Mouse (Mus musculus) heart, adult 9 months (tissue): ENCODE data around the gene Tmc7.

Experiments
- DNase-seq, 2 experiments: peaks; one replicate each; pipeline ENCODE4 v3.0.0; 2022; ENCODE audit warnings: low spot score in 2 of 2

Gene Tmc7

DNA sequence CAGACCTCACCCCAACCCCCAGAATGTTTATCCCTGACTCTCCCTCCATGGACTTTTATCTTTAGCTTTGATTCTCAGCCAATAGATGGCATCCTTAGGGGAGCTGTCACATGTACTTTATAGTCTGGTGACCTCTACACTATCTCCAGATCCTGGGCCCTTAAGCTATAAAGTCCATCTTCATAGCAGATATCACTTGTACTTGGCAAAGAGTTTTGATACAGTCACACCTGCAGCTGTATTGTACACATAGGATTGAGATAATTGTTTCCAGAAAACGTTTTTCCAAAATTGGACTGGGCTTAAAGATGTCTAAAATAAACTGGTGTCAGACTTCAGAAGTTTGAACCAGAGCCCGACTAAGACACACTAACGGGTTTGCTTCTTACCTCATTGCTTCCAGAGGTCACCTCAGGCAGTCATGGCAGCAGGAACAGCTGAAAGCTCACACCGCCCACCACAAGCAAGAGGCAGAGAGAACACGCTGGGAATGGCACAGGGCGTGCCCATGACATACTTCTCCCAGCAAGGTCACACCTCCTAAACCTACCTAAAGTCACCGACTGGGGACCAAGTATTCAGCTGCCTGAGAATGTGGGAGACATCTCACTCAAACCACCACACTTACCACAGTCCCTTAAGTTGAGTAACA, 84.6 kb downstream of the Tmc7 start:
- no peak for DNase-seq

DNA sequence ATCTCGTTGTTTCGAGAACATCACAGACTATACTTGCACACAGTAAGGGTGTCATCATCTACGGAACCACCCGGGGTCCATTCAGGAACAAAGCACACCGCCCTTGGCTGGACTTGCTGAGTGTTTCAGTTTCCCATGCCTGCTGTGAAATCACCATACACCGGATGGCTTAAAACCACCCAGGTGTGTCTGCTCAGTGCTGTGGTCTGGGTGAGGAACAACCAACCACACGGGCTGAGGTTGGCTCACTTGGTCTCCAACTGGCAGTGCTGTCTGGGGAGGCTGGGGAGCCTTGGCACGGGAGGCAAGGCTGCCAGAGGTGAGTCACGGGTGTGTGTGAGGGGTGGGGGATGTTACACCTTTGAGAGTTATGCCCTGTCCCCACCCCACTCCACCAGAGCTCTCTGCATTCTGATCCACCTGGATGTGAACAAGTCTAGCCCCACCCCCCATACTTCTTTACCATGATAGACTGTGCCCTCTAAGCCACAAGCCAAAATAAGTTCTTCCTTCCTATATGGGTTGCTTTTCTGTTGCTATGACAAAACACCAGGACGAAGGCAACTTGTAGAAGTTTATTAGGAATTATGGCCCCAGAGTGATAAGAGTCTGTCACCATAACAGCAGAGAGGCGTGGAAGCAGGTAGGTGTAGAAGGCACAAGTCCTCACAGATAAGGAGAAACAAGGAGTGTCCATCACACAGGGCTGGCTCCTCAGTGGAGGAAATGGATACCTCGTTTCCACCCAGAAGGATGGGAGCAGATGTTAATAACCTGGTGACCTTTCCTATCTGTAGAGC, 85.4 kb downstream of the Tmc7 start:
- no peak for DNase-seq

DNA sequence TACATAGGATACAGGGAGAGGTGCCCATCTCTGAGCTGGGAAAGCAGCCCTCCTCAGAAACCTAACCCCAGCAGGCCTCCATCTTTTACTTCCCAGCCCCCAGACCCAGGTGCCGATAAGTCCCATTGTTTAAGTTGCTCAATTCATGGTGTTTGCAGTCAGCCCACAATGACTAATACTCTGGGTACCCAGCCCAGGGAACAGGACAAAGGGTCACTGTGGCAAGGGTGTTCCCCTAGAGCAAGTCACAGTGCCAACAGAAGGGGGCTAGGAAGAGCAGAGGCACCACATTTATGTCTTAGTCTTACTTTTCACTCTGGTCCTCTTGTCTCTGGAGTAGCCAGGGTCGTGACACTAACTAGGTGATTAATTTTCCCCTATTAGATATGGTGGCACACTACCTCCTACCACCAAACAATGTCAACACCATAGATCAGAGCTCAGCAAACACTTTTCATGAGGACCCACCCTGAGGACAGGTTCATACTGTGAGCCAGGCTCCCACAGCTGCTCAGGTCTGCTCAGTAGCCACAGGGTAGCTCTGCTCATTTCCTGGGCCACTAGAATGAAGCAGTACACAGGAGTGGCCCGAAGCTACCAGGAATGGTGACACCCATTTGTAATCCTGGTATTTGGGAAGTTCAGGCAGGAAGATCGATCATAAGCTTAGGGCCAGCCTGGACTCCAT, 89.5 kb downstream of the Tmc7 start:
- DNase-seq: no peak

DNA sequence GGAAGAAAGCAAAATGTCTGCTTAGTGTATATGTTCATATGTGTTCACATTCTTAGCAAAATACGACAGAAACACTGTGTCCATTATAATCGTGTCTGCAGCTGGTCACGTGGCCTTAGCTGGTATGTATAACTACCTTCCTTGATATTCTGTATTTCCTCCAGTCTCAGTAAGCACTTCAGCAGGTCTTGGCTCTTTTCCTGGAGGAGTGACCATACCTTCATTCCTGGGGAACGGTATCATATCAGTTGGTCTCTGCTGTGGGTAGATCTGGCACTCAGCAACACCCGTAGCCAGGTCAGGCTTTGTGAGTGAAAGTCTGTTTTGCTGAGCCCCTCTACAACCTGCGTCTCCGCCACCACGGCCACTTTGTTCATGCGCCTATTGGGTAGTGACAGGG, 90.6 kb downstream of the Tmc7 start:
- no peak for DNase-seq

DNA sequence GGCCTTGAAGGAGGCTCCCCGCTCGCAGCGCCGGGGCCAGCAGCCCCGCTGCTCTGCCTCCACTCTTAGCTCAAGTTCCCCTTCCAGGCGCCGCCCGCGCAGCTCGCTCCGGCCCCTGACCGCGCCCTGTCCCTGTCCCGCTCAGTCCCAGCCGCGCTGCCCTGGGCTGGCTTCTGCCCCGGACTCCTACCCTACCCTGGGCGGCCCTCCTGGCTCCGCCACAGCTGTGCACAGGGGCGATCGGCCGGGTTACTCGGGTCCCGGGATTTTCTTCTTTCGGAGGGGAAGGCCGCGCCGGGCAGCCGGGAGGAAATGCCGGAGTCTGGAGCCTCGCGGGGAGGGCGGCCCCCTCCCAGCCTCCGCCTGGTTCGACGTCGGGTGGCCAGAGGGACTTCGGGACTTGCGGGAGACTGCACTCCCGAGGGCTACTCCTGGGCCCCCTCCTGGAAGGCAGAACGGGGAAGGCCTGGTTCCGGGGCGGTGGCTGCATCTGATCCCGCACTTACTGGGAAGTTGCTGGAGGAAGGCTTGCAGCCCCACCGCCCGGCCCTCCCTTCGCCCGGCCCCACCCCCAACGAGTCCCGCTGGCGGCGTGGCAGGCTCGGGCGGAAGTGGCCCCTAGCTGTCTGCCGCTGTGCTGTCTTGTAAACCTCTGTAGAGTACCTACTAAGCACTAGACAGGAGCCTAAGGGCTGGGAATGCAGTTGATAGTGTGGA, 92.9 kb downstream of the Tmc7 start, which contains the start of gene Itpripl2:
TSS of gene Itpripl2 (minus strand) at position 545 of the 717 bp plus-strand sequence.
- DNase-seq: peak; percentile 90 to 93

DNA sequence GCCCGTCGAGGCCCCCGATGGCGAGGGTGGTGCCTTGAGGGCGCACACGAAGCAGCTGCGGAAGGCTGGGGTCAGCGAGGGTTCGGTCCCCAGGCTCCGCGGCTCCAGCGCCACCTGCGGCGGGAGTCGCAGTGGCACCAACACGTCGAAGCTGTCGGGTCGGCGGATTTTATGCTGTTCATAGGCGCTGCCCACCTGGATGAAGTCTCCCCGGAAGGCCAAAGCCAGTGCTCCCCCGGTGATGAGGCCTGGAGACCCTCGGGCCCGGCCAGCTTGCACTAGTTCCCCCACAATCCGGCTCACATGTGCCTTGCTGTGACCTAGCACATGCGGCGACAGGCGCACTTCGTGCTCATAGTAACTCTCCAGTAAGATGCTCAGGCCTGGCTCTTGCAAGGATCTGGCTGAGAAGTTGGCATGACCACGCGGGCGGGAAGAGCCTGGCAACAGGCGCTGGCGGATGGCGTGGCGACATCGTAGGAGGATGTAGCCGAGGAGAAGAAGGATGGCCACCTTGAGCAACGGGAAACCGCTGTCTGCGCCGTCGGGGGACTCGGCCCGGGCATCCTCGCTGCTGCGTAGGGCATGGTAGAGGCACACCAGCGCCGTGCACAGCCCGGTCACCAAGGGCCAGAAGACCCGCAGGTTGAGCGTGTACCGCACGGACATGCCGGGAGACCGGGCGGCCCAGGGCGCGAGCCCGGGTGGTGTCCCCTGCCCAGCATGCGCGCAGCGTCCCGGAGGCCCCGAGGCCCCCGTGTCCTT, 93.7 kb downstream of the Tmc7 start:
- peak in 1 of 2 experiments; percentile 25 for DNase-seq

DNA sequence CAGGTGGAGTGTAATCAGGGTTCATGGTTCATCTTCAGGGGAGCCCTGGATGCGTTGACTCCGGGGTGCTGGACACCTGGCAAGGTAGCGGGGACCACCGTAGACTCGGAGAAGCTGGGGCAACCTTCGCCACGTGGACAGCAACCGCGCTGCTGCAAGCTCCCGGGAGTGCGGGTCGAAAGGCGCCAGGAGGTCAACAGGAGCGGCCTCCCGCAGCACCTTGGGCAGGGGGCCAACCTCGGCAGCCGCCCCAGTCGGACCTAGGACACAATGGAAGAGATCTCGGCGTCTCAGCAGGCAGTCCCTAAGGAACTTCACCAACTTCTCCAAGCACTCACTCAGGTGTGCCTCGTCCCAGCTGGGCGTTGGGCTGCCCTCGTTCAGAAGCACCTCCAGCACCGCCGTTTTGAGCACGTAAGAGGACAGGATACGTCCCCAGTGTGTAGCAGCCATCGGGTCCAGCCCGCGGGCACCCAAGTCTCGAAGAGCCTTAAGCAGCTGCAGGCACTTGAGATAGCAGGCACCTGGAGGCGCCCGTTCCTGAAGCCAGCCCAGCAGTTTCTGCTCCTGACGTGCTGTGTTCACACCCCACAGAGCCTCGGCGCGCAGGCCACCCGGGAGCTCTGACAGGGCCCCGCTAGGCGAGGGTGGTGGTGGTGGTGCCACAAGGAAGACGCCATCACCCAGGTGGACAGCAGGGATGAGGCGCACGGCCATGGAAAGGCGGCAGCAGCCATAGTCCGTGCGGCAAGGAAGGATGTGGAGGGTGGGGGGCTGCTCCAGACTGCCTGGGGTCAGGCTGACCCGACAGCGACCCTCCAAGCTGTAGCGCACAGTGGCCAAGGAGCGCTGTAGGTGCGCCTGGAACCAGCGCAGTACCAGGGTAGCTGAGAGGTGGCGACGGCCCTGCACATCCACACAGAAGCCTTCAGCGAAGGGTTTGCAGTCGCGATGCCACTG, 94.5 kb downstream of the Tmc7 start:
- DNase-seq: no peak

DNA sequence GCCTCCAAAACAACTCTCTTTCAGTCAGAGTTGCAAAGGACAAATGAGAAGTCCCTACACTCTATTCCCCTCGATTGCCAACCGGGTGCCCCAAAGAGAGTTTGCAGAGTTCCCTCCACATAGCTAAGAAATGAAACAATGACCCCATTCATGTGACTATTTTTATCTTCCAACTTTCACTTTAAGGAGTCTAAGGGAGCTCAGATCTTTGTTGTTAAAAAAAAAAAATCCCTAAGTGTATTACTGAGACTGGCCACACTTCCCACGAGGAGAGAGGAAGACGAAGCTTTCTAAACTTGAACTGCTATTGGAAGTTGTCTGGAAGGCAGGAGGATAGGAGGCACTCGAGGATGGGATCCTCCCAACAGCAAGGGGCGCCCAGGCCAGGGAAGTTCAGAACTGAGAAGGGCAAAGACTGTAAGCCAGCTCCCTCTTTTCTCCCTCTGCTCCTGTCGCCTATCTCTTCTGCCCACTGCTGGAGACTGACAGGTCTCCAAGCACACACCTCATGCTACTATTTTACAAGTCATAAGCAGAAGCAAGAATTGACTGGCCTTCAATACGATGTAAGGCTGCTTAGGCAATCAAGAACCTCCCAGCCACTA, 96.4 kb downstream of the Tmc7 start:
- no peak for DNase-seq

DNA sequence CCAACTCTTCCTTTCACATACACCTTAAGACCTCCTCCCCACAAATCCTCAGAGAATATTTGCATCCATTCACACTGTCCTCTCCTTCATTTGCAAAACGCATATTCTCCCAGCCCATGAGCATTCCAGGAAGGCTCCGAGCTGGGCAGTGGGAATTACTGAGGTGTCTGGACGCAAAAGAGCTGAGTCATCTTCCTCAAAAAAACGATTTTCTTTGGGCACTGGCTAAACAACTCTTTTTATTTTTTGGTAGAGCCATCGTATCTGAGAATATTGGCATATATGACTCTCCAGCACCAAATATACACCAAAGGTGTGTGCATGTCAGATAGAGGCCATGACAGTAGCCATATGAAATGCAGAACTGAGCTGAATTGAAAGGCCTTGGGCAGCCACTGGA, 97.6 kb downstream of the Tmc7 start:
- no peak for DNase-seq
